Mouse (Mus musculus): ENCODE results near the gene Boc. TPM values are rescaled to one million over a fixed set of nuclear protein-coding genes. Genes with fewer than 3 reads are reported as not detected.

Boc gene
- polyA plus RNA-seq, 1 experiment from 2014 or later = 22.6 TPM

GRCm38 (mm10) chr16:44528955-44529354 lies 29.7 kb downstream of the Boc start:
- ATAC-seq (ENCODE audit: low FRiP score, low TSS enrichment) (no peak), DNase-seq (no peak)
- peak overlapping the region; percentile 91; the same call in 1 of the 2 replicates for H3K27ac ChIP-seq (replicated peaks; ENCODE audit: low read depth, low read length)
- H3K9me3 ChIP-seq (ENCODE audit: control insufficient read depth, low read length) = no peaks in the 10 kb centered on the region
- 76% methylated on average over 7 of the region's 7 CpGs for WGBS
- no peak overlapping the region for H3K4me2 ChIP-seq (ENCODE audit: low read length)
- H3K4me3 ChIP-seq (replicated peaks; ENCODE audit: low read depth, low read length) = no peak overlapping the region
- H3K4me1 ChIP-seq (ENCODE audit: control insufficient read depth, insufficient read depth, low read length) = peaks cover 62% of the 10 kb centered on the region
- H3K36me3 ChIP-seq (ENCODE audit: control insufficient read depth, insufficient read depth, low read length) = no peaks in the 10 kb centered on the region
- no peaks in the 10 kb centered on the region for H3K27me3 ChIP-seq (ENCODE audit: control insufficient read depth, insufficient read depth, low read length)
- H3K9ac ChIP-seq (replicated peaks; ENCODE audit: low read length) = no peak overlapping the region

- no peak overlapping the region for H3K9ac ChIP-seq (replicated peaks; ENCODE audit: low read length)
- peaks cover 51% of the 10 kb centered on the region for H3K4me1 ChIP-seq (ENCODE audit: control insufficient read depth, insufficient read depth, low read length)
- H3K27ac ChIP-seq (replicated peaks; ENCODE audit: low read depth, low read length) = peak overlapping the region; percentile 43; the same call in 1 of the 2 replicates
- peak overlapping the region; percentile 33 for H3K4me2 ChIP-seq (ENCODE audit: low read length)
- WGBS = 30% methylated on average over 11 of the region's 11 CpGs
- H3K27me3 ChIP-seq (ENCODE audit: control insufficient read depth, insufficient read depth, low read length) = no peaks in the 10 kb centered on the region
- H3K4me3 ChIP-seq (replicated peaks; ENCODE audit: low read depth, low read length) = no peak overlapping the region
- ATAC-seq (ENCODE audit: low FRiP score, low TSS enrichment) (no peak), DNase-seq (no peak)
- H3K36me3 ChIP-seq (ENCODE audit: control insufficient read depth, insufficient read depth, low read length) = no peaks in the 10 kb centered on the region
- H3K9me3 ChIP-seq (ENCODE audit: control insufficient read depth, low read length) = no peaks in the 10 kb centered on the region
Observed at GRCm38 (mm10) chr16:44527218-44527905, 31.3 kb downstream of the Boc start.

- H3K4me2 ChIP-seq (ENCODE audit: low read length) = peak overlapping the region; percentile 33
- DNase-seq (peak; percentile 79), ATAC-seq (ENCODE audit: low FRiP score, low TSS enrichment) (no peak)
- H3K27ac ChIP-seq (replicated peaks; ENCODE audit: low read depth, low read length) = peak overlapping the region; percentile 75
- H3K4me1 ChIP-seq (ENCODE audit: control insufficient read depth, insufficient read depth, low read length) = peaks cover 51% of the 10 kb centered on the region
- H3K36me3 ChIP-seq (ENCODE audit: control insufficient read depth, insufficient read depth, low read length) = no peaks in the 10 kb centered on the region
- 2% methylated on average over 12 of the region's 12 CpGs for WGBS
- no peak overlapping the region for H3K4me3 ChIP-seq (replicated peaks; ENCODE audit: low read depth, low read length)
- H3K9me3 ChIP-seq (ENCODE audit: control insufficient read depth, low read length) = no peaks in the 10 kb centered on the region
- H3K9ac ChIP-seq (replicated peaks; ENCODE audit: low read length) = no peak overlapping the region; the same call in 1 of the 2 replicates
- no peaks in the 10 kb centered on the region for H3K27me3 ChIP-seq (ENCODE audit: control insufficient read depth, insufficient read depth, low read length)
Observed at GRCm38 (mm10) chr16:44526689-44527088, 32.0 kb downstream of the Boc start.

DNA sequence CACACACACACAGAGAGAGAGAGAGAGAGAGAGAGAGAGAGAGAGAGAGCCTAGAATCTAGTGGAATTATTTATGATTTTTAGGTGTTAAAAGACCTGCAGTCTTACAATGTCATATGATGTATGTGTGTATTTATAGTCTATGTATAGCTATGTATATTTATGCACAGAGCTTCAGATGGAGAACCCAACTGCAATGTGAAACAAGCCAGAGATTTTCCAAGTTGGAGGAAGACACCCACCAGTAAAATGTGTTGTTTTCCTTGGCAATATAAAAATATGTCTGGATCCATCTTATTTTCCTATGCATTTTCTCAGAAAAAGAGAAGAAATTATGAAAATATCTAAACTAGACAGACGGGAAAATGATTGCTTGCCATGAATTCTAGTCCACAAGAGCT lies 32.7 kb downstream of the Boc start:
- H3K9me3 ChIP-seq (ENCODE audit: control insufficient read depth, low read length) = no peaks in the 10 kb centered on the region
- H3K4me1 ChIP-seq (ENCODE audit: control insufficient read depth, insufficient read depth, low read length) = peaks cover 46% of the 10 kb centered on the region
- no peak for ATAC-seq (ENCODE audit: low FRiP score, low TSS enrichment)
- no peaks in the 10 kb centered on the region for H3K27me3 ChIP-seq (ENCODE audit: control insufficient read depth, insufficient read depth, low read length)
- 67% methylated on average over 1 of the region's 1 CpGs for WGBS
- H3K4me2 ChIP-seq (ENCODE audit: low read length) = no peak overlapping the region
- no peak overlapping the region for H3K9ac ChIP-seq (replicated peaks; ENCODE audit: low read length)
- H3K36me3 ChIP-seq (ENCODE audit: control insufficient read depth, insufficient read depth, low read length) = no peaks in the 10 kb centered on the region
- H3K4me3 ChIP-seq (replicated peaks; ENCODE audit: low read depth, low read length) = no peak overlapping the region
- H3K27ac ChIP-seq (replicated peaks; ENCODE audit: low read depth, low read length) = no peak overlapping the region; the same call in 1 of the 2 replicates
- DNase-seq = no peak

GRCm38 (mm10) chr16:44523595-44523994 lies 35.1 kb downstream of the Boc start:
- 66% methylated on average over 7 of the region's 7 CpGs for WGBS
- peaks cover 27% of the 10 kb centered on the region for H3K4me1 ChIP-seq (ENCODE audit: control insufficient read depth, insufficient read depth, low read length)
- no peak for ATAC-seq (ENCODE audit: low FRiP score, low TSS enrichment)

DNA sequence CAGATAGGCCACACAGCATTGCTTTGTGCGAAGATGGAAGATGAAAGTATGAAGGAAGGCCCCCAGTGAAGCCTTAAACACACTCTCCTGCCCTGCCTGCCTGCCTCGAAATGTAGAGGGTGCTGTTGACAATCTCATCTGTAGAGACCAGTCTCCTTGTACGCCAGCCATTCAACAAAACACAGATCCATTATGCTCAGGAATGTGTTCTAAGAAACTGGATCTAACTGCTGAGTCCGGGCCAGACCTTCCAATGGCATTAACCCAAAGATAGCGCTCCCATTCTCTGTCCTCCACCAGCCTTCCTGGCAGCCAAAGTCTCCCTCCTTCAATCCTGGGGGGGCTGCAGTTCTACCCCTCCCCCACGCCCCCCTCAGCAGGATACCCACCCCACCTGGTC lies 42.2 kb downstream of the Boc start:
- 0 out of 2 replicates have a peak overlapping the region, but pooled peaks have one; percentile 58 for H3K27ac ChIP-seq (replicated peaks; ENCODE audit: low read depth, low read length)
- H3K4me3 ChIP-seq (replicated peaks; ENCODE audit: low read depth, low read length) = no peak overlapping the region
- ATAC-seq (ENCODE audit: low FRiP score, low TSS enrichment) (no peak), DNase-seq (no peak)
- WGBS = 76% methylated on average over 6 of the region's 6 CpGs
- H3K36me3 ChIP-seq (ENCODE audit: control insufficient read depth, insufficient read depth, low read length) = peaks cover 16% of the 10 kb centered on the region
- no peaks in the 10 kb centered on the region for H3K27me3 ChIP-seq (ENCODE audit: control insufficient read depth, insufficient read depth, low read length)
- no peak overlapping the region for H3K9ac ChIP-seq (replicated peaks; ENCODE audit: low read length)
- H3K9me3 ChIP-seq (ENCODE audit: control insufficient read depth, low read length) = no peaks in the 10 kb centered on the region
- no peak overlapping the region for H3K4me2 ChIP-seq (ENCODE audit: low read length)
- H3K4me1 ChIP-seq (ENCODE audit: control insufficient read depth, insufficient read depth, low read length) = peaks cover 4% of the 10 kb centered on the region; the same call in 1 of the 2 replicates

More at GRCm38 (mm10) chr16:44523595-44523994, 35.1 kb downstream of the Boc start:
- no peak overlapping the region for H3K9ac ChIP-seq (replicated peaks; ENCODE audit: low read length)
- H3K4me3 ChIP-seq (replicated peaks; ENCODE audit: low read depth, low read length) = no peak overlapping the region
- no peak overlapping the region for H3K27ac ChIP-seq (replicated peaks; ENCODE audit: low read depth, low read length)
- H3K36me3 ChIP-seq (ENCODE audit: control insufficient read depth, insufficient read depth, low read length) = peaks cover 16% of the 10 kb centered on the region
- no peak overlapping the region for H3K4me2 ChIP-seq (ENCODE audit: low read length)
- H3K9me3 ChIP-seq (ENCODE audit: control insufficient read depth, low read length) = no peaks in the 10 kb centered on the region
- DNase-seq = no peak
- H3K27me3 ChIP-seq (ENCODE audit: control insufficient read depth, insufficient read depth, low read length) = no peaks in the 10 kb centered on the region

- H3K27ac ChIP-seq (replicated peaks; ENCODE audit: low read depth, low read length) = 0 out of 2 replicates have a peak overlapping the region, but pooled peaks have one; percentile 16
- H3K9me3 ChIP-seq (ENCODE audit: control insufficient read depth, low read length) = no peaks in the 10 kb centered on the region
- DNase-seq (no peak), ATAC-seq (ENCODE audit: low FRiP score, low TSS enrichment) (no peak)
- H3K27me3 ChIP-seq (ENCODE audit: control insufficient read depth, insufficient read depth, low read length) = no peaks in the 10 kb centered on the region
- H3K36me3 ChIP-seq (ENCODE audit: control insufficient read depth, insufficient read depth, low read length) = no peaks in the 10 kb centered on the region
- no peak overlapping the region for H3K4me3 ChIP-seq (replicated peaks; ENCODE audit: low read depth, low read length)
- WGBS = 74% methylated on average over 13 of the region's 13 CpGs
- no peak overlapping the region for H3K9ac ChIP-seq (replicated peaks; ENCODE audit: low read length)
- H3K4me1 ChIP-seq (ENCODE audit: control insufficient read depth, insufficient read depth, low read length) = no peaks in the 10 kb centered on the region
- H3K4me2 ChIP-seq (ENCODE audit: low read length) = no peak overlapping the region
Observed at GRCm38 (mm10) chr16:44510521-44511213, 48.0 kb downstream of the Boc start.

GRCm38 (mm10) chr16:44509458-44510344 lies 49.0 kb downstream of the Boc start:
- ATAC-seq (ENCODE audit: low FRiP score, low TSS enrichment) (no peak), DNase-seq (no peak)
- Histone ChIP-seq H3K27ac (replicated peaks; ENCODE audit: low read depth, low read length) (no peak overlapping the region), H3K27me3 (ENCODE audit: control insufficient read depth, insufficient read depth, low read length) (no peaks in the 10 kb centered on the region), H3K9me3 (ENCODE audit: control insufficient read depth, low read length) (no peaks in the 10 kb centered on the region), H3K4me1 (ENCODE audit: control insufficient read depth, insufficient read depth, low read length) (no peaks in the 10 kb centered on the region), H3K4me3 (replicated peaks; ENCODE audit: low read depth, low read length) (no peak overlapping the region), H3K4me2 (ENCODE audit: low read length) (no peak overlapping the region), H3K9ac (replicated peaks; ENCODE audit: low read length) (no peak overlapping the region), H3K36me3 (ENCODE audit: control insufficient read depth, insufficient read depth, low read length) (no peaks in the 10 kb centered on the region)
- 89% methylated on average over 7 of the region's 7 CpGs for WGBS

Data from midbrain, embryonic 14.5 days (tissue).